Mouse (Mus musculus) embryonic stem cell, embryonic (primary cell): ENCODE results near the gene Prps1l1.

Experiments
- CTCF ChIA-PET, 4 experiments: fragments of 300-600 bp in 2 of 4; fragments of 350-600 bp in 2 of 4; sonication (Branson Sonifier 250); formaldehyde crosslinking; loops; one replicate each; lab custom pipeline; 2022; ENCODE audit warnings: inconsistent platforms in 2 of 4; lab: Charles Lee
- POLR2A ChIA-PET, 4 experiments: fragments of 300-600 bp in 2 of 4; fragments of 350-600 bp in 2 of 4; sonication (Branson Sonifier 250); formaldehyde crosslinking; loops; one replicate each; lab custom pipeline; 2022; ENCODE audit warnings: antibody characterized with exemption in 4 of 4, inconsistent platforms in 1 of 4; lab: Charles Lee

Gene Prps1l1

GRCm38 (mm10) chr12:35018679-35019237, 34.2 kb downstream of the Prps1l1 start:
- ChIA-PET CTCF (no interaction called here), POLR2A (no interaction called here)

GRCm38 (mm10) chr12:35021285-35021684, 36.7 kb downstream of the Prps1l1 start:
- CTCF ChIA-PET: no interaction called here

GRCm38 (mm10) chr12:35022066-35022465, 37.5 kb downstream of the Prps1l1 start:
- POLR2A ChIA-PET: no interaction called here
- CTCF ChIA-PET: no interaction called here

More at GRCm38 (mm10) chr12:35021285-35021684, 36.7 kb downstream of the Prps1l1 start:
- POLR2A ChIA-PET: no interaction called here

GRCm38 (mm10) chr12:35025916-35026432, 41.4 kb downstream of the Prps1l1 start:
- POLR2A ChIA-PET: interaction anchor here in 1 of 4 experiments (1.3 kb wide), 1 partner anchor 18 kb away, joined by 3 read pairs; no protein-coding TSS in a partner anchor
- CTCF ChIA-PET: no interaction called here

- POLR2A ChIA-PET: no interaction called here
- CTCF ChIA-PET: no interaction called here
Measured at GRCm38 (mm10) chr12:35027533-35027932, 43.0 kb downstream of the Prps1l1 start.
